ENCODE assay signal across 8 mouse cellular contexts in the genomic region with DNA sequence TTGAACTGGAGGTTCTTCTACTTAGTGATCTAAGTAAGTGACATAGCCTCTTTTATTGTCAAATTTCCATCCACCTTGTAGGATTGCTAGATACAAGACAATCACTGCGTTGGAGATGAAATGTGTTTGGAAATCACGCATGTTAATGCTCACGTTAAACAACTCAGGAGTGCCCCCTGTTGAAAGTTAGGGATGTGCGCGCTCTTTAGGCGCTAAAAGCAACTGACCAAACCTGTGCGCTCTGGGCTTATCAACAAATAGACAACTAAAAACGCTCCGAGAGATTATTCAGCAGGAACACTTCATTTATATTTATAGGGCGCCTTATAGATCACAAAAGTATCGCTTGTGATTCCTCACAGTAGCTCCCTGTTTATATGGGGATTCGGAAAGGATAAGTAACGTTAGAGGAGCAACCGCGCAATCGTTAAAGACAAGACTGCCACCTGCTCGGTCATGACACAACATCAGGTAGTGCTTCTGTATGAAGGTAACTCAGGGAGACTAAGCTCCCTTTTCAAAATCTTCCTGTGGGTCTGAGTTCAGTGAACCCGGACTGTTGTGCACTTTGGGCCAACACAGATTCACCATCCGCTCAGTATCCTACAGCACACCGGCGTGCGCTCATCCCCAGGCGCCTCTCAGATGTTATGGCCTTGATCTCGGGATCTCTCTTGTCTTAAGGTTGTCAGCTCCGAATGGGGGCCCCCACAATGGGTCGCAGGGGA. TPM values are rescaled to one million over a fixed set of nuclear protein-coding genes. Genes with fewer than 3 reads are reported as not detected.
A peak's percentile ranks its signal among the peaks of the same experiment; 100 is the strongest.
DNase-seq lines count a peak whose midpoint lies in the region; ATAC-seq lines count a peak whose summit lies in the region.

No protein-coding gene starts in this region.

- H3K27ac ChIP-seq in heart, embryonic 16.5 days (ENCODE audit: low read length): peak overlapping the region; percentile 49
- H3K27ac ChIP-seq in lung, embryonic 16.5 days (ENCODE audit: low read length): peak overlapping the region; percentile 69

- H3K9ac ChIP-seq in heart, embryonic 16.5 days (ENCODE audit: low read length): peak overlapping the region; percentile 97
- peak overlapping the region; percentile 94 for H3K9ac ChIP-seq in lung, embryonic 16.5 days (ENCODE audit: low read length)

- ATAC-seq in heart, embryonic 16.5 days (replicated peaks; ENCODE audit: extremely low read depth, insufficient read depth, low FRiP score): peak; percentile 57
- ATAC-seq in lung, embryonic 16.5 days (ENCODE audit: low read depth): peak; percentile 61; the same call in 1 of the 2 replicates
- ATAC-seq in neutrophil, adult 5-6 weeks (ENCODE audit: extremely low read depth, insufficient number of reproducible peaks, low FRiP score, poor library complexity, severe bottlenecking): peak; percentile 56

- 1% methylated on average over 26 of the region's 26 CpGs for WGBS in heart, embryonic 16.5 days
- 2% methylated on average over 26 of the region's 26 CpGs for WGBS in lung, embryonic 16.5 days

- peak overlapping the region; percentile 87 for H3K4me2 ChIP-seq in heart, embryonic 16.5 days (ENCODE audit: low read depth, low read length)
- H3K4me2 ChIP-seq in lung, embryonic 16.5 days (ENCODE audit: low read depth, low read length): peak overlapping the region; percentile 97

- peaks cover 10% of the 10 kb centered on the region for H3K36me3 ChIP-seq in heart, embryonic 16.5 days (ENCODE audit: control insufficient read depth, insufficient read depth)
- peaks cover 15% of the 10 kb centered on the region for H3K36me3 ChIP-seq in lung, embryonic 16.5 days (ENCODE audit: control insufficient read depth, insufficient read depth, low read length)

- H3K27me3 ChIP-seq in heart, embryonic 16.5 days (ENCODE audit: control insufficient read depth, insufficient read depth, low read length): no peaks in the 10 kb centered on the region
- no peaks in the 10 kb centered on the region for H3K27me3 ChIP-seq in lung, embryonic 16.5 days (ENCODE audit: control insufficient read depth, insufficient read depth, low read depth, low read length)

- peaks cover 17% of the 10 kb centered on the region for H3K4me1 ChIP-seq in heart, embryonic 16.5 days (ENCODE audit: control insufficient read depth, insufficient read depth, low read length)
- H3K4me1 ChIP-seq in lung, embryonic 16.5 days (replicated peaks; ENCODE audit: control insufficient read depth, insufficient read depth, low read length): peaks cover 16% of the 10 kb centered on the region

- DNase-seq in CD8-positive naive resting alpha-beta T cell, adult 2 months (ENCODE audit: low read depth in 2 of 2, low spot score in 2 of 2): peak; percentile 39 to 63
- DNase-seq in R1 (ENCODE audit: low read depth, low spot score): peak; percentile 86
- peak; percentile 70 for DNase-seq in embryo, embryonic 11.5 days (ENCODE audit: low read depth, low spot score)
- DNase-seq in kidney, postnatal 14 days: peak; percentile 75
- no peak for DNase-seq in ovary, adult 18-20 months (ENCODE audit: low spot score)

- peak overlapping the region; percentile 98 for H3K4me3 ChIP-seq in heart, embryonic 16.5 days (ENCODE audit: low read length)
- peak overlapping the region; percentile 96 for H3K4me3 ChIP-seq in lung, embryonic 16.5 days (ENCODE audit: low read length)

- no peaks in the 10 kb centered on the region for H3K9me3 ChIP-seq in heart, embryonic 16.5 days (replicated peaks; ENCODE audit: control insufficient read depth, low read length)
- no peaks in the 10 kb centered on the region for H3K9me3 ChIP-seq in lung, embryonic 16.5 days (ENCODE audit: control insufficient read depth, low read length)

RNA-seq across cellular contexts. Expression of gene Atg101, which starts 0.7 kb away (rescaled TPM):
- polyA plus RNA-seq in heart, embryonic 16.5 days (2015; fragmentation: Nextera tagmentation; extraction: Ambion mirVana): 64.5 and 68.9 TPM in 2 replicates
- 75.0 and 82.4 TPM in 2 replicates for polyA plus RNA-seq in lung, embryonic 16.5 days (2015; fragmentation: Nextera tagmentation; extraction: Ambion mirVana)
- 61.0 and 68.8 TPM in 2 replicates for total RNA-seq in neutrophil, adult 5-6 weeks (2017)

RNA-seq across cellular contexts. Expression of gene 6030408B16Rik, which starts 9.7 kb away (rescaled TPM):
- 2.8 and 7.1 TPM in 2 replicates for polyA plus RNA-seq in heart, embryonic 16.5 days (2015; fragmentation: Nextera tagmentation; extraction: Ambion mirVana)
- polyA plus RNA-seq in lung, embryonic 16.5 days (2015; fragmentation: Nextera tagmentation; extraction: Ambion mirVana): 57.2 and 59.7 TPM in 2 replicates
- total RNA-seq in neutrophil, adult 5-6 weeks (2017): 0.70 and 0.98 TPM in 2 replicates

RNA-seq across cellular contexts. Expression of gene Nr4a1, which starts 29.3 kb away (rescaled TPM):
- polyA plus RNA-seq in heart, embryonic 16.5 days (2015; fragmentation: Nextera tagmentation; extraction: Ambion mirVana): 12.6 and 13.5 TPM in 2 replicates
- 10.8 and 11.5 TPM in 2 replicates for polyA plus RNA-seq in lung, embryonic 16.5 days (2015; fragmentation: Nextera tagmentation; extraction: Ambion mirVana)
- total RNA-seq in neutrophil, adult 5-6 weeks (2017): 185 and 187 TPM in 2 replicates

RNA-seq across cellular contexts. Expression of gene Grasp, which starts 59.4 kb away (rescaled TPM):
- 3.1 and 3.4 TPM in 2 replicates for polyA plus RNA-seq in heart, embryonic 16.5 days (2015; fragmentation: Nextera tagmentation; extraction: Ambion mirVana)
- polyA plus RNA-seq in lung, embryonic 16.5 days (2015; fragmentation: Nextera tagmentation; extraction: Ambion mirVana): 5.6 and 6.1 TPM in 2 replicates
- total RNA-seq in neutrophil, adult 5-6 weeks (2017): 0.81 and 0.98 TPM in 2 replicates
